Mouse (Mus musculus): ENCODE results near the gene 1700019D03Rik. TPM values are rescaled to one million over a fixed set of nuclear protein-coding genes. Genes with fewer than 3 reads are reported as not detected.

The 1700019D03Rik gene
- under 1 TPM in 1 of 2 experiments, not detected in 1; 0.24 TPM for total RNA-seq (2023)

DNA sequence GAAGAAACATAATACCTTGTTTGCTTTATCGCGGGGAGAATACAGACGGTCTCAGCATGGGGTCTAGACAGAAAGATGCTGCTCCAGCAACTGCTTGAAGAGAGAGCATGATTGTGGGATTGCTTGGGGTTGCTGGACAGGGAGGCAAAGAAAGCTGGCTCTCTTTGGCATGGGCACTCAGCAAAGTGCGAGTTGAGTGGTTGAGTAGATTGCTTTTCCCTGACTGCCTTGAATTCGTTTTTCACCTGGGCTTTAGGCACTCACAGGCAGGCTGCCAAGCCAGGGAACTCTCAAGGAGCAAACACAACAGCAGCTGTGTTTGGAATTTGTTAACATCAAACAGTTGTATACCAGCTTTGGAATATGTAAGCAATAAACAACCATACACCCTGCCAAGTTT lies at the start of gene 1700019D03Rik:
TSS of gene 1700019D03Rik (minus strand) at position 101 of the 400 bp plus-strand sequence.

GRCm38 (mm10) chr1:53061340-53061739 lies 41.4 kb upstream of the 1700019D03Rik start, which contains the start of gene Mstn:
TSS of gene Mstn (plus strand) at chr1:53061640.

Other genes with a start within 250 kb of the 1700019D03Rik start
- 10 to 100 TPM; 42.8 to 46.6 TPM for gene Inpp1, start 202.5 kb downstream of the 1700019D03Rik start, total RNA-seq (2023)
- 10 to 100 TPM; 14.9 to 19.7 TPM for gene Hibch, start 175.2 kb downstream of the 1700019D03Rik start, total RNA-seq (2023)
- gene Mstn, start 41.5 kb upstream of the 1700019D03Rik start, total RNA-seq (2023), result not detected
- not detected for gene 1700019A02Rik, start 167.5 kb upstream of the 1700019D03Rik start, total RNA-seq (2023)